Mouse (Mus musculus) hindbrain, embryonic 14.5 days (tissue): ENCODE measurements around the gene Hbq1a. TPM values are rescaled to one million over a fixed set of nuclear protein-coding genes. Genes with fewer than 3 reads are reported as not detected.

Experiments
- ATAC-seq: fragments of 200-750 bp; cut with Nextera tagmentation; 2 replicates; pipeline ENCODE4 v1.8.0; 2017; ENCODE audit warnings: moderate number of reproducible peaks, mild to moderate bottlenecking, moderate TSS enrichment, moderate library complexity; ENCODE audit not compliant: low FRiP score
- DNase-seq: peaks from one replicate; pipeline ENCODE4 v3.0.0-alpha.2; 2015; ENCODE audit warnings: low spot score
- H3K27ac ChIP-seq: fragments of 300-500 bp; sonication (generic); 2 replicates; pipeline ENCODE4 v1.5.1; 2014; ENCODE audit warnings: mild to moderate bottlenecking, moderate library complexity
- H3K27me3 ChIP-seq: fragments of 300-500 bp; sonication (generic); 2 replicates; pipeline ENCODE4 v1.6.1; 2014; ENCODE audit warnings: mild to moderate bottlenecking, low read length, mixed read lengths; ENCODE audit not compliant: control insufficient read depth, insufficient read depth
- H3K36me3 ChIP-seq: fragments of 300-500 bp; sonication (generic); replicated peaks from 2 replicates; pipeline ENCODE4 v1.6.1; 2014; ENCODE audit not compliant: control insufficient read depth, insufficient read depth
- H3K4me1 ChIP-seq: fragments of 300-500 bp; sonication (generic); replicated peaks from 2 replicates; pipeline ENCODE4 v1.6.1; 2014; ENCODE audit warnings: antibody characterized with exemption, low read length, mixed read lengths; ENCODE audit not compliant: control insufficient read depth, insufficient read depth
- H3K4me2 ChIP-seq: fragments of 300-500 bp; sonication (generic); replicated peaks from 2 replicates; pipeline ENCODE4 v1.6.1; 2014; ENCODE audit warnings: mild to moderate bottlenecking, moderate library complexity
- H3K4me3 ChIP-seq: fragments of 300-500 bp; sonication (generic); replicated peaks from 2 replicates; pipeline ENCODE4 v1.5.1; 2014; ENCODE audit warnings: mild to moderate bottlenecking, low read length
- H3K9ac ChIP-seq: fragments of 300-500 bp; sonication (generic); 2 replicates; pipeline ENCODE4 v1.6.1; 2014
- H3K9me3 ChIP-seq: fragments of 300-500 bp; sonication (generic); 2 replicates; pipeline ENCODE4 v1.6.1; 2016; ENCODE audit warnings: low read length; ENCODE audit not compliant: control insufficient read depth
- WGBS: fragments of 180-500 bp; shearing (Covaris S2); extraction: QIAGEN DNeasy Blood & Tissue Kit; methylation state at CpG from one replicate; pipeline ENCODE4 v1.1.7; 2014; 5-methylcytosine and 5-hydroxymethylcytosine counted together
- polyA plus RNA-seq: library from polyadenylated mRNA; unstranded; fragments of >200 nt; fragmentation: Nextera tagmentation; extraction: Ambion mirVana; gene quantifications from 2 replicates; pipeline ENCODE4 v1.2.1, GENCODE M21; 2014

Hbq1a gene
- polyA plus RNA-seq, 1 experiment from 2014 or later, result 0.96 TPM

- Histone ChIP-seq H3K4me1 (no peaks in the 10 kb centered on the region), H3K27ac (no peak overlapping the region), H3K36me3 (no peaks in the 10 kb centered on the region), H3K27me3 (no peaks in the 10 kb centered on the region), H3K4me3 (no peak overlapping the region), H3K9ac (no peak overlapping the region), H3K4me2 (no peak overlapping the region), H3K9me3 (peaks cover 5% of the 10 kb centered on the region; the same call in 1 of the 2 replicates)
- ATAC-seq, result no peak
- no peak for DNase-seq
- WGBS, result 66% methylated on average over 2 of the region's 2 CpGs
Observed at GRCm38 (mm10) chr11:32339131-32339531, 39.3 kb downstream of the Hbq1a start.

GRCm38 (mm10) chr11:32340476-32341473 is 40.9 kb downstream of the Hbq1a start:
- H3K4me1 ChIP-seq, result no peaks in the 10 kb centered on the region
- H3K27ac ChIP-seq, result no peak overlapping the region
- 54% methylated on average over 17 of the region's 17 CpGs for WGBS
- DNase-seq (peak; percentile 68), ATAC-seq (0 out of 2 replicates have a peak, but pooled peaks have one; percentile 36)
- no peak overlapping the region for H3K4me2 ChIP-seq
- no peaks in the 10 kb centered on the region for H3K27me3 ChIP-seq
- H3K9ac ChIP-seq, result no peak overlapping the region
- H3K4me3 ChIP-seq, result no peak overlapping the region
- H3K9me3 ChIP-seq, result peaks cover 5% of the 10 kb centered on the region; the same call in 1 of the 2 replicates
- H3K36me3 ChIP-seq, result no peaks in the 10 kb centered on the region

GRCm38 (mm10) chr11:32342770-32343191 is 42.9 kb downstream of the Hbq1a start:
- Histone ChIP-seq H3K4me3 (no peak overlapping the region), H3K4me1 (0 out of 2 replicates have a peak, but pooled peaks cover 7% of the 10 kb centered on the region), H3K36me3 (no peaks in the 10 kb centered on the region), H3K9me3 (no peaks in the 10 kb centered on the region), H3K27me3 (no peaks in the 10 kb centered on the region), H3K9ac (no peak overlapping the region), H3K4me2 (no peak overlapping the region), H3K27ac (no peak overlapping the region)
- DNase-seq, result peak; percentile 60
- 3% methylated on average over 2 of the region's 2 CpGs for WGBS
- no peak for ATAC-seq

- Histone ChIP-seq H3K4me2 (no peak overlapping the region), H3K4me3 (no peak overlapping the region), H3K4me1 (0 out of 2 replicates have a peak, but pooled peaks cover 7% of the 10 kb centered on the region), H3K27ac (no peak overlapping the region), H3K36me3 (no peaks in the 10 kb centered on the region), H3K9ac (no peak overlapping the region), H3K9me3 (no peaks in the 10 kb centered on the region), H3K27me3 (no peaks in the 10 kb centered on the region)
- WGBS, result 95% methylated on average over 1 of the region's 1 CpGs
- DNase-seq (no peak), ATAC-seq (no peak)
Observed at GRCm38 (mm10) chr11:32343350-32343749, 43.5 kb downstream of the Hbq1a start.

- ATAC-seq (no peak), DNase-seq (no peak)
- H3K9me3 ChIP-seq, result no peaks in the 10 kb centered on the region
- H3K36me3 ChIP-seq, result no peaks in the 10 kb centered on the region
- H3K4me3 ChIP-seq, result no peak overlapping the region
- no peak overlapping the region for H3K9ac ChIP-seq
- no peaks in the 10 kb centered on the region for H3K27me3 ChIP-seq
- H3K27ac ChIP-seq, result no peak overlapping the region
- 74% methylated on average over 6 of the region's 6 CpGs for WGBS
- no peak overlapping the region for H3K4me2 ChIP-seq
- H3K4me1 ChIP-seq, result peaks cover 25% of the 10 kb centered on the region
Observed at GRCm38 (mm10) chr11:32345504-32346297, 45.8 kb downstream of the Hbq1a start.

- Histone ChIP-seq H3K27me3 (no peaks in the 10 kb centered on the region), H3K9ac (peak overlapping the region; percentile 95), H3K36me3 (0 out of 2 replicates have a peak, but pooled peaks cover 10% of the 10 kb centered on the region), H3K4me3 (peak overlapping the region; percentile 81), H3K4me1 (peaks cover 25% of the 10 kb centered on the region), H3K4me2 (peak overlapping the region; percentile 79), H3K27ac (peak overlapping the region; percentile 85), H3K9me3 (no peaks in the 10 kb centered on the region)
- ATAC-seq (peak; percentile 38; the same call in 1 of the 2 replicates), DNase-seq (no peak)
- WGBS, result 9% methylated on average over 10 of the region's 10 CpGs
Observed at GRCm38 (mm10) chr11:32347264-32347606, 47.4 kb downstream of the Hbq1a start.

GRCm38 (mm10) chr11:32347607-32348432 is 48.0 kb downstream of the Hbq1a start, which contains the start of gene Sh3pxd2b:
TSS of gene Sh3pxd2b (plus strand) at chr11:32347820.
- H3K4me3 ChIP-seq, result peak within 1 kb of the TSS; percentile 81
- under 1% methylated on average over 65 of the region's 86 CpGs for WGBS

GRCm38 (mm10) chr11:32348433-32349283 is 48.8 kb downstream of the Hbq1a start:
- H3K36me3 ChIP-seq, result 0 out of 2 replicates have a peak, but pooled peaks cover 13% of the 10 kb centered on the region
- ATAC-seq, result no peak
- H3K4me2 ChIP-seq, result peak overlapping the region; percentile 79
- peaks cover 25% of the 10 kb centered on the region for H3K4me1 ChIP-seq
- no peaks in the 10 kb centered on the region for H3K27me3 ChIP-seq
- 15% methylated on average over 9 of the region's 9 CpGs for whole genome bisulfite sequencing
- H3K9me3 ChIP-seq, result no peaks in the 10 kb centered on the region
- peak overlapping the region; percentile 85 for H3K27ac ChIP-seq
- no peak for DNase-seq
- peak overlapping the region; percentile 81 for H3K4me3 ChIP-seq
- H3K9ac ChIP-seq, result peak overlapping the region; percentile 95

More at GRCm38 (mm10) chr11:32347607-32348432, 48.0 kb downstream of the Hbq1a start, which contains the start of gene Sh3pxd2b:
- Histone ChIP-seq H3K9ac (peak within 1 kb of the TSS; percentile 95), H3K27me3 (no peaks in the 10 kb centered on the region), H3K36me3 (0 out of 2 replicates have a peak, but pooled peaks cover 13% of the 10 kb centered on the region), H3K4me2 (peak within 1 kb of the TSS; percentile 79), H3K4me1 (peaks cover 25% of the 10 kb centered on the region), H3K9me3 (no peaks in the 10 kb centered on the region), H3K27ac (peak within 1 kb of the TSS; percentile 85)
- DNase-seq (peak; percentile 56), ATAC-seq (peak; percentile 77)
